Mouse (Mus musculus) macrophage (primary cell): ENCODE results near the gene Pde4d. TPM values are rescaled to one million over a fixed set of nuclear protein-coding genes. Genes with fewer than 3 reads are reported as not detected.
"Not testable (repeated sequence)": the region's sequence is repeated elsewhere in the genome, so short reads cannot be mapped to it uniquely, and the experiment has no call there.

ENCODE experiments used
- H3K27ac ChIP-seq: fragments of 350-480 bp; formaldehyde crosslinking; 2 replicates; pipeline ENCODE4 v1.9.0; 2021
- H3K36me3 ChIP-seq: fragments of 350-480 bp; formaldehyde crosslinking; 2 replicates; pipeline ENCODE4 v1.9.0; 2021; ENCODE audit errors: inconsistent target
- H3K4me3 ChIP-seq: fragments of 350-480 bp; formaldehyde crosslinking; 2 replicates; pipeline ENCODE4 v1.9.0; 2021; ENCODE audit errors: inconsistent target
- H3K79me2 ChIP-seq: fragments of 350-480 bp; formaldehyde crosslinking; 2 replicates; pipeline ENCODE4 v1.9.0; 2021; ENCODE audit errors: inconsistent target
- WGBS: methylation state at CpG from one replicate; pipeline ENCODE4 v1.1.7; 2026; ENCODE audit warnings: inconsistent platforms; ENCODE audit not compliant: missing documents; 5-methylcytosine and 5-hydroxymethylcytosine counted together
- polyA plus RNA-seq: library from polyadenylated mRNA; stranded (reverse); fragments of 250-400 nt; gene quantifications from 3 replicates; pipeline ENCODE4 v1.2.4, GENCODE M21; 2018; ENCODE audit warnings: inconsistent platforms

The Pde4d gene
- polyA plus RNA-seq, 1 experiment from 2014 or later = 0.82 TPM

- Histone ChIP-seq H3K79me2 (no peaks in the 10 kb centered on the region), H3K4me3 (no peak overlapping the region), H3K36me3 (no peaks in the 10 kb centered on the region), H3K27ac (no peak overlapping the region)
- WGBS = 86% methylated on average over 10 of the region's 10 CpGs
Observed at GRCm38 (mm10) chr13:108654026-108654723, 204.4 kb downstream of the Pde4d start.

GRCm38 (mm10) chr13:108666579-108666978, 216.8 kb downstream of the Pde4d start:
- no peaks in the 10 kb centered on the region for H3K36me3 ChIP-seq
- no peaks in the 10 kb centered on the region for H3K79me2 ChIP-seq
- H3K27ac ChIP-seq = no peak overlapping the region
- no peak overlapping the region for H3K4me3 ChIP-seq

GRCm38 (mm10) chr13:108667077-108667476, 217.3 kb downstream of the Pde4d start:
- 0% methylated on average over 1 of the region's 1 CpGs for WGBS
- Histone ChIP-seq H3K79me2 (no peaks in the 10 kb centered on the region), H3K36me3 (no peaks in the 10 kb centered on the region), H3K27ac (no peak overlapping the region), H3K4me3 (no peak overlapping the region)

GRCm38 (mm10) chr13:108677056-108677455, 227.3 kb downstream of the Pde4d start:
- Histone ChIP-seq H3K27ac (no peak overlapping the region), H3K79me2 (no peaks in the 10 kb centered on the region)

GRCm38 (mm10) chr13:108683018-108683417, 233.3 kb downstream of the Pde4d start:
- Histone ChIP-seq H3K4me3 (no peak overlapping the region), H3K27ac (no peak overlapping the region), H3K36me3 (no peaks in the 10 kb centered on the region), H3K79me2 (no peaks in the 10 kb centered on the region)
- 91% methylated on average over 4 of the region's 4 CpGs for WGBS

More at GRCm38 (mm10) chr13:108677056-108677455, 227.3 kb downstream of the Pde4d start:
- Histone ChIP-seq H3K36me3 (no peaks in the 10 kb centered on the region), H3K4me3 (no peak overlapping the region)

GRCm38 (mm10) chr13:108685817-108686216, 236.1 kb downstream of the Pde4d start:
- H3K27ac ChIP-seq = no peak overlapping the region
- no peak overlapping the region for H3K4me3 ChIP-seq
- H3K79me2 ChIP-seq = no peaks in the 10 kb centered on the region
- WGBS = 79% methylated on average over 5 of the region's 7 CpGs
- H3K36me3 ChIP-seq = no peaks in the 10 kb centered on the region

- Histone ChIP-seq H3K79me2 (no peaks in the 10 kb centered on the region), H3K36me3 (no peaks in the 10 kb centered on the region), H3K27ac (no peak overlapping the region), H3K4me3 (no peak overlapping the region)
- WGBS = 31% methylated on average over 2 of the region's 2 CpGs
Observed at GRCm38 (mm10) chr13:108686262-108686661, 236.5 kb downstream of the Pde4d start.

- no peak overlapping the region for H3K27ac ChIP-seq
- H3K4me3 ChIP-seq = no peak overlapping the region
- H3K79me2 ChIP-seq = no peaks in the 10 kb centered on the region
- 9% methylated on average over 4 of the region's 4 CpGs for WGBS
- no peaks in the 10 kb centered on the region for H3K36me3 ChIP-seq
Observed at GRCm38 (mm10) chr13:108686807-108687206, 237.1 kb downstream of the Pde4d start.

GRCm38 (mm10) chr13:108692883-108693550, 243.3 kb downstream of the Pde4d start:
- Histone ChIP-seq H3K79me2 (no peaks in the 10 kb centered on the region), H3K36me3 (no peaks in the 10 kb centered on the region), H3K27ac (no peak overlapping the region), H3K4me3 (no peak overlapping the region)
- 88% methylated on average over 12 of the region's 12 CpGs for WGBS

- H3K4me3 ChIP-seq = no peak overlapping the region
- WGBS = 95% methylated on average over 4 of the region's 4 CpGs
- no peaks in the 10 kb centered on the region for H3K79me2 ChIP-seq
- H3K27ac ChIP-seq = no peak overlapping the region
- no peaks in the 10 kb centered on the region for H3K36me3 ChIP-seq
Observed at GRCm38 (mm10) chr13:108705441-108705840, 255.7 kb downstream of the Pde4d start.

GRCm38 (mm10) chr13:108714032-108714431, 264.3 kb downstream of the Pde4d start:
- no peak overlapping the region for H3K4me3 ChIP-seq
- H3K36me3 ChIP-seq = no peaks in the 10 kb centered on the region
- no peaks in the 10 kb centered on the region for H3K79me2 ChIP-seq
- no peak overlapping the region for H3K27ac ChIP-seq
- 38% methylated on average over 3 of the region's 3 CpGs for WGBS

- H3K4me3 ChIP-seq = no peak overlapping the region
- no peaks in the 10 kb centered on the region for H3K36me3 ChIP-seq
- no peaks in the 10 kb centered on the region for H3K79me2 ChIP-seq
- no peak overlapping the region for H3K27ac ChIP-seq
- 51% methylated on average over 3 of the region's 3 CpGs for WGBS
Observed at GRCm38 (mm10) chr13:108715029-108715428, 265.3 kb downstream of the Pde4d start.

GRCm38 (mm10) chr13:108722234-108722633, 272.5 kb downstream of the Pde4d start:
- no peak overlapping the region for H3K4me3 ChIP-seq
- H3K27ac ChIP-seq = no peak overlapping the region
- WGBS = 79% methylated on average over 5 of the region's 5 CpGs
- no peaks in the 10 kb centered on the region for H3K36me3 ChIP-seq
- H3K79me2 ChIP-seq = no peaks in the 10 kb centered on the region

- 94% methylated on average over 2 of the region's 2 CpGs for WGBS
Observed at GRCm38 (mm10) chr13:108734356-108734755, 284.6 kb downstream of the Pde4d start.

GRCm38 (mm10) chr13:108751155-108751840, 301.6 kb downstream of the Pde4d start:
- no peak overlapping the region for H3K4me3 ChIP-seq
- no peaks in the 10 kb centered on the region for H3K79me2 ChIP-seq
- WGBS = 87% methylated on average over 3 of the region's 3 CpGs
- no peaks in the 10 kb centered on the region for H3K36me3 ChIP-seq
- H3K27ac ChIP-seq = no peak overlapping the region

More at GRCm38 (mm10) chr13:108734356-108734755, 284.6 kb downstream of the Pde4d start:
- not testable (repeated sequence) for H3K36me3 ChIP-seq, H3K27ac ChIP-seq, H3K4me3 ChIP-seq, H3K79me2 ChIP-seq
